Mouse (Mus musculus): ENCODE results near the gene Bricd5. TPM values are rescaled to one million over a fixed set of nuclear protein-coding genes. Genes with fewer than 3 reads are reported as not detected.

Bricd5 gene
- total and polyA plus RNA-seq, 3 experiments, result 0.98 TPM; not detected in 2

DNA sequence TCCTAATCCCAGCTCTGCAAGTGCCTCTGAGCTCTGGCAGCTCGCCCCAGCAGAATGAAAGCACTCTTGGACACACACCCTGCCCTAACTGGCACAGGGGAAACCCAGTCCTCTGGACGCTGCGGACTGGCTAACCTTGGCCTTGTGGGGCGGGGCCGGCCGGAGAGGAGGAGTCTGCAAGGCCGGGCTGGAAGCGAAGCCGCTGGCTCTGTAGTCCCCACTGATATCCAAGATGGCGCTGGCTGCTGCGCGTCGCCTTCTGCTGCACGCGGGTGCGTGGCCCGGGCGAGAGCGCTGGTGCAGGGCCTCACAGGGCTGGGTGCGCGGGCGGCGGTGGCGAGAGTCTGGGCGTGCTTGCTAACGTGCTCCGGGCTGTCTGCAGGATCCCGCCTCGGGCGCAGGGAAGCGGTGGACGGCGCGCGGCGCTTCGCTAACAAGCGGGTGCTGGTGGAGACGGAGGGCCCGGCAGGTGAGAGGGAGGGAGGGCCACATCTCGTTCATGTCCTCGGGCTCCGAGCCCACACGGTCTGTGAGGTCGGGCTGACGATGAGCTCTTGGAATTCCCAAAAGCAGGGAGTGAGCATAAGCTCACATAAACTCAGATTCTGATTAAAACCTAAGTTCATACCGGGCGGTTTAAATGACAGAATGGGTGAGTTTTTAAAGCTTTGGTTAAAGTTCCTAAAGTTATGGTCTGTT lies 47.1 kb upstream of the Bricd5 start, which contains the start of gene Eci1 (continued):
- TF ChIP-seq TBP (conservative IDR thresholded peaks at IDR 0.05; ENCODE audit: low read depth, low read length), result peak; percentile 87

GRCm38 (mm10) chr17:24427170-24427557 lies 46.5 kb upstream of the Bricd5 start:
- Histone ChIP-seq H3K4me1 (ENCODE audit: control insufficient read depth in 1 of 2, insufficient read depth in 2 of 2) (peaks cover 0 to 23% of the 10 kb centered on the region in 2 experiments; a peak in 2 of 4 replicates), H3K27me3 (replicated peaks) (no peaks in the 10 kb centered on the region), H3K36me3 (replicated peaks in 1 of 2; ENCODE audit: control insufficient read depth in 1 of 2, insufficient read depth in 1 of 2, low read length in 1 of 2) (peaks cover 41 to 60% of the 10 kb centered on the region in 2 experiments), H3K9ac (ENCODE audit: insufficient read depth, low read depth) (peak overlapping the region; percentile 79), H3K4me2 (ENCODE audit: insufficient read depth, low read depth, poor library complexity, severe bottlenecking) (peak overlapping the region; percentile 72), H3K4me3 (replicated peaks in 1 of 3; ENCODE audit: low read depth in 2 of 3, low read length in 2 of 3, poor library complexity in 1 of 3) (peak overlapping the region; percentile 80 to 86 (median 85)), H3K9me3 (replicated peaks; ENCODE audit: low read length) (no peaks in the 10 kb centered on the region), H3K27ac (ENCODE audit: insufficient read depth, low read depth) (no peak overlapping the region), H3K79me2 (replicated peaks; ENCODE audit: control insufficient read depth, extremely low read depth, insufficient read depth, poor library complexity, severe bottlenecking) (peaks cover 8% of the 10 kb centered on the region)
- dilution Hi-C loops (cut with MboI; ENCODE audit: extremely low pct_ligation_motif_present, extremely low pct_unique_long_range_greater_than_20kb, low sequenced_read_pairs) (no loop called here), in situ Hi-C loops (cut with MboI; ENCODE audit: low pct_ligation_motif_present, low pct_unique_long_range_greater_than_20kb, low sequenced_read_pairs) (no loop called here)
- DNase-seq (ENCODE audit: extremely low read depth), result no peak
- TF ChIP-seq ZKSCAN1 (IDR thresholded peaks at IDR 0.05; ENCODE audit: borderline replicate concordance, low read depth, low read length), result no peak
- no peak for TF ChIP-seq NELFE (IDR thresholded peaks at IDR 0.05; ENCODE audit: low read depth, low read length)
- TF ChIP-seq RAD21 (IDR thresholded peaks at IDR 0.05; ENCODE audit: low read depth, low read length), result no peak
- 0 out of 2 replicates have a peak, but pooled peaks have one; percentile 15 for TF ChIP-seq BHLHE40 (IDR thresholded peaks at IDR 0.05; ENCODE audit: low read depth, low read length)
- peak; percentile 65; the same call in 1 of the 2 replicates for TF ChIP-seq CHD1 (IDR thresholded peaks at IDR 0.05; ENCODE audit: low read depth, low read length)
- no peak for TF ChIP-seq TBP (conservative IDR thresholded peaks at IDR 0.05; ENCODE audit: low read depth, low read length)
- TF ChIP-seq MXI1 (IDR thresholded peaks at IDR 0.05; ENCODE audit: low read depth, low read length), result peak; percentile 75
- no peak for TF ChIP-seq ZMIZ1 (IDR thresholded peaks at IDR 0.05; ENCODE audit: low read depth, low read length)
- TF ChIP-seq SIN3A (IDR thresholded peaks at IDR 0.05; ENCODE audit: low read length), result peak; percentile 60; the same call in 1 of the 2 replicates
- no peak for TF ChIP-seq POLR2AphosphoS2 (IDR thresholded peaks at IDR 0.05; ENCODE audit: low read depth, low read length)
- 0 out of 2 replicates have a peak, but pooled peaks have one; percentile 63 for TF ChIP-seq MYC (IDR thresholded peaks at IDR 0.05; ENCODE audit: low read depth, low read length)
- no peak for TF ChIP-seq CHD2 (IDR thresholded peaks at IDR 0.05; ENCODE audit: low read length)

GRCm38 (mm10) chr17:24429201-24429983 lies 44.3 kb upstream of the Bricd5 start:
- H3K27me3 ChIP-seq (replicated peaks), result no peaks in the 10 kb centered on the region
- no peak overlapping the region for H3K4me3 ChIP-seq (replicated peaks in 1 of 3; ENCODE audit: low read depth in 2 of 3, low read length in 2 of 3, poor library complexity in 1 of 3)
- no peak for DNase-seq (ENCODE audit: extremely low read depth)
- no peak overlapping the region for H3K9ac ChIP-seq (ENCODE audit: insufficient read depth, low read depth)
- in situ Hi-C loops (cut with MboI; ENCODE audit: low pct_ligation_motif_present, low pct_unique_long_range_greater_than_20kb, low sequenced_read_pairs), result no loop called here
- no peaks in the 10 kb centered on the region for H3K9me3 ChIP-seq (replicated peaks; ENCODE audit: low read length)
- H3K79me2 ChIP-seq (replicated peaks; ENCODE audit: control insufficient read depth, extremely low read depth, insufficient read depth, poor library complexity, severe bottlenecking), result peaks cover 3% of the 10 kb centered on the region
- no peak overlapping the region for H3K4me2 ChIP-seq (ENCODE audit: insufficient read depth, low read depth, poor library complexity, severe bottlenecking)
- H3K4me1 ChIP-seq (ENCODE audit: control insufficient read depth in 1 of 2, insufficient read depth in 2 of 2), result peaks cover 0 to 23% of the 10 kb centered on the region in 2 experiments; a peak in 2 of 4 replicates
- no peak overlapping the region for H3K27ac ChIP-seq (ENCODE audit: insufficient read depth, low read depth)
- H3K36me3 ChIP-seq (replicated peaks in 1 of 2; ENCODE audit: control insufficient read depth in 1 of 2, insufficient read depth in 1 of 2, low read length in 1 of 2), result peaks cover 31 to 59% of the 10 kb centered on the region in 2 experiments
- TF ChIP-seq MAZ (IDR thresholded peaks at IDR 0.05; ENCODE audit: low read depth, low read length), result no peak
- no peak for TF ChIP-seq CHD2 (IDR thresholded peaks at IDR 0.05; ENCODE audit: low read length)
- TF ChIP-seq TBP (conservative IDR thresholded peaks at IDR 0.05; ENCODE audit: low read depth, low read length), result no peak
- no peak for TF ChIP-seq ZC3H11A (IDR thresholded peaks at IDR 0.05; ENCODE audit: low read depth, low read length)
- no peak for TF ChIP-seq NELFE (IDR thresholded peaks at IDR 0.05; ENCODE audit: low read depth, low read length)
- TF ChIP-seq SMC3 (IDR thresholded peaks at IDR 0.05; ENCODE audit: low read depth, low read length), result no peak
- no peak for TF ChIP-seq IRF4 (IDR thresholded peaks at IDR 0.05; ENCODE audit: low read depth, low read length)
- TF ChIP-seq ELF1 (IDR thresholded peaks at IDR 0.05; ENCODE audit: low read depth, low read length), result no peak
- no peak for TF ChIP-seq CTCF (conservative IDR thresholded peaks at IDR 0.05 in 1 of 2, IDR thresholded peaks at IDR 0.05 in 1 of 2; ENCODE audit: low read depth in 2 of 2, low read length in 2 of 2)
- TF ChIP-seq MYC (IDR thresholded peaks at IDR 0.05; ENCODE audit: low read depth, low read length), result no peak
- no peak for TF ChIP-seq RCOR1 (conservative IDR thresholded peaks at IDR 0.05; ENCODE audit: low read depth, low read length)
- TF ChIP-seq TCF12 (IDR thresholded peaks at IDR 0.05; ENCODE audit: low read depth, low read length), result no peak
- TF ChIP-seq E2F4 (IDR thresholded peaks at IDR 0.05; ENCODE audit: insufficient replicate concordance, low read depth, low read length), result no peak
- no peak for TF ChIP-seq SIN3A (IDR thresholded peaks at IDR 0.05; ENCODE audit: low read length)
- no peak for TF ChIP-seq EP300 (IDR thresholded peaks at IDR 0.05; ENCODE audit: low read length)
- TF ChIP-seq BHLHE40 (IDR thresholded peaks at IDR 0.05; ENCODE audit: low read depth, low read length), result no peak
- TF ChIP-seq MAFK (IDR thresholded peaks at IDR 0.05; ENCODE audit: insufficient replicate concordance, low read length), result no peak
- TF ChIP-seq POLR2A (IDR thresholded peaks at IDR 0.05; ENCODE audit: low read depth, low read length), result no peak
- no peak for TF ChIP-seq PAX5 (IDR thresholded peaks at IDR 0.05; ENCODE audit: low read length)
- no peak for TF ChIP-seq RAD21 (IDR thresholded peaks at IDR 0.05; ENCODE audit: low read depth, low read length)
- dilution Hi-C loops (cut with MboI; ENCODE audit: extremely low pct_ligation_motif_present, extremely low pct_unique_long_range_greater_than_20kb, low sequenced_read_pairs), result no loop called here
